Mouse (Mus musculus): ENCODE measurements at regions not wholly inside any gene's neighbourhood (a gene's known extent, or its start where the extent isn't known, plus 50 kb on each side); places are given as distances from the start of the nearest gene placed in this dataset.

GRCm38 (mm10) chr8:87389016-87389415, 83.4 kb downstream of the Cbln1 start:
- TF ChIP-seq CTCF (IDR thresholded peaks at IDR 0.05; ENCODE audit: borderline replicate concordance, insufficient read depth, low read length): no peak
- TF ChIP-seq POLR2A (IDR thresholded peaks at IDR 0.05; ENCODE audit: low read depth, low read length): no peak

Data from embryonic fibroblast, embryonic 13.5 days (primary cell).